Mouse (Mus musculus) embryo, embryonic 11.5 days (tissue): ENCODE data around the gene Olfr1453.
"Not testable (repeated sequence)": the region's sequence is repeated elsewhere in the genome, so short reads cannot be mapped to it uniquely, and the experiment has no call there.

Experiments used
- DNase-seq: peaks from one replicate; pipeline ENCODE4 v3.0.0-alpha.2; 2012; ENCODE audit warnings: low read depth, low spot score

The Olfr1453 gene

DNA sequence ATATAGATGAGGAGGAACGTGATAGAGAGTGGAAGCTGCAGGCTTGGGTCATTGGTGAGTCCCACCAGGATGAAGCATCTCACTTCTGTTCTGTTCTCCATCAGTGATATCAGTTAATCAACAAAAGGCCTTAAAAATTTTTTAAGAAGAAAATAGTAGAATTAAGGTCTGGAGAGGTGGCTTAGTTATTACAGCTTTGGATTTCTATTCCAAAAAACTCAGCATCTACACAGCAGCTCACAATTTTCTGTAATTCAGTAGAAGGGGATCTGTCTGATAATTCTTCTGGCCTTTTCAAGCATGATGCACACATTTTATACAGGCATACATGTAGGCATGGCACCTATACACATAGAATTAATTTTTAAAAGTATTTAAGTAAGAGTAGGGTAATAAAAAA, at the start of gene Olfr1453:
TSS of gene Olfr1453 (minus strand) at position 101 of the 400 bp plus-strand sequence.
- no peak for DNase-seq

DNA sequence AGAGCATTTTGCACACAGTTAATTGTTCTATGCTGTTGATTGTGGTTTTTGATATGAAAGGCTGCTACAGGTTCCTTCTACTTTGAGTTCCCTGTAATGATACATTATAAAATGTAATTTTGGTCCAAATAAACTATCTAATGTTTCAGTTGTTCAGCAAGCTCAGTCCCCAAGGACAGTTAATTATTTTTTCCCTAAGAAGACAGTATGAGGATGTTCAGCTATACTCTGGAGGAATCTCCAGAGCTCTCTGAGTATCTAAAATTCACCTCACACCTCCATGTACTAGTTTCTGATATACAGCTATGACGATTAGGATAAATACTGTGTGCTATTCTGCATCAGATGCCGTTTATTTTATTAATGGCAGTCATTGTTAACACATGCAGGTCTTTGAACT, 32.2 kb upstream of the Olfr1453 start, which contains the start of gene Olfr1454:
TSS of gene Olfr1454 (plus strand) at position 301 of the 400 bp plus-strand sequence.
- DNase-seq, result no peak

DNA sequence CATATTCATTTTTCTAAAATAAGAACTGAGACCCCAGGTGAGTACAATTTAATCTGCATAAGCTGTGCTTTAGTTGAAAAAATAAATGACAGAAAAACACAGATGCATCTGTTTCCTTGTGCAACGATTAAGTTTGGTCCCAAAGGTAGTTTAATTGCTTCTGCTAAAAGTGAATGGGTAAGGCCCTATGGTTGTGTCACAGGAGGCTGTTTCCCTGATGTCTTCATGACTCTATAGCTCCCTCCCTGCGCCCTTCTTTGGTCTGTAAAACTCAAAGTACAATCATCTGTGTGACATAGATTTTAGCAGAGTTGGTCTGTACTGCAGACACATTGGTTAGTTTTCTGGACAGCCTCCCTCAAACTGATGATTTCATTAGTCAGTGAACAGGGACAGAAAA, 33.4 kb downstream of the Olfr1453 start, which contains the start of gene Olfr1451:
TSS of gene Olfr1451 (plus strand) at position 301 of the 400 bp plus-strand sequence.
- DNase-seq, result no peak

DNA sequence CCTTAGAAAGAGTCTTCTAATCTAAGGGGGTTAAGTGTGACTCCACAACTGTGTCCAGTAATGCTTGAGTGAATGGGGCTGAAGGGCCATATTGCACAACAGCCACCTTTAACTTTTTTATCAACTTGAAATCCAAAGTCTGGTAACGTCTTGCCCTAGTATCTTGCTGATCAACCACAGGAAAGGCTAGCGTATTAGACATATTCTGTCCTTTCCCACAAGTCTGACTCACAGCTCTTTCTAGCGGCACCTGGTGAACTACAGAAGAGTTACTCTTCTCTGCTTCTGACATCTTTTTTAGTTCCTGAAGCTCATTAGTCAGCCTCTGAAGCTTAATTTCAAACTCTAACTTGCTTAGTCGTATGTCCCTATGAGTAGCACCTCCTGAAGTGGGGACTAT, 35.8 kb downstream of the Olfr1453 start:
- DNase-seq, result not testable (repeated sequence)
